In the genomic region with DNA sequence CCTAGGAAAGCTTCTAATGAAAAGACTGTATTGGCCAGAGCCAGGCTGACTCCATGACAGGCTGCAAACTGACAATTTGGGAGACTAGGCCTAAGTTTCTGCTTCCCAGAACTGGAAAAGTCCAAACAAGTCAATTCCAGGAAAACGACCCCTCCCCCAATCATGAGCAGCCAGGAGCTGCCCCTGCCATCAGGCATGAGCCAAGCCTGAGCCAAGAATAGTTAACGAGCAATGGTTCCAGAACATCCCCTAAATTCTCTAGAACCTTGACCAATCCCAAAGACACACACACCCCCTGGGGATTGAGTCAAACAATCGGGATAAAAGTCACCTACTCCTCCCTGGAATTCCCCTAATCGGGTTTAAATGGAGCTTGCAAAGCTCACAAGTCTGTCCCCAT, we compare ENCODE assay signal across 26 mouse cellular contexts. TPM values are rescaled to one million over a fixed set of nuclear protein-coding genes. Genes with fewer than 3 reads are reported as not detected.
"Had no signal": no experiment of that assay in that cellular context is flagged by ENCODE, and none has a peak within 500 bp of the region (broad histone marks: within the 10 kb centered on the region; RNA-seq: fewer than 3 reads in every experiment).

No protein-coding gene starts in this region.

- H3K27ac ChIP-seq: heart, adult 2 months; heart, embryonic 13.5 days; heart, embryonic 15.5 days; hindbrain, embryonic 12.5 days; hindbrain, embryonic 14.5 days; intestine, embryonic 15.5 days; limb, embryonic 13.5 days; limb, embryonic 15.5 days; liver, embryonic 12.5 days had no signal

- H3K9ac ChIP-seq: heart, embryonic 13.5 days; heart, embryonic 15.5 days; hindbrain, embryonic 12.5 days; hindbrain, embryonic 14.5 days; intestine, embryonic 15.5 days; limb, embryonic 13.5 days; limb, embryonic 15.5 days; liver, embryonic 12.5 days had no signal

- H3K4me2 ChIP-seq: heart, embryonic 11.5 days; heart, embryonic 13.5 days; heart, embryonic 15.5 days; hindbrain, embryonic 12.5 days; hindbrain, embryonic 14.5 days; intestine, embryonic 15.5 days; limb, embryonic 13.5 days; limb, embryonic 15.5 days; liver, embryonic 12.5 days had no signal

- H3K36me3 ChIP-seq: heart, embryonic 15.5 days; intestine, embryonic 15.5 days; limb, embryonic 15.5 days had no signal

- H3K27me3 ChIP-seq: heart, embryonic 13.5 days; heart, embryonic 15.5 days; hindbrain, embryonic 12.5 days; intestine, embryonic 15.5 days; limb, embryonic 13.5 days; limb, embryonic 15.5 days; liver, embryonic 12.5 days had no signal

- DNase-seq: gastrocnemius, postnatal 14 days; gastrocnemius, postnatal 36 days; heart, adult 2 months; heart, postnatal 14 days; heart, postnatal 36 days; kidney, adult 18-20 months; kidney, adult 8-10 months; kidney, postnatal 10 days; kidney, postnatal 25 days; kidney, postnatal 4 days; layer of hippocampus, adult 9-11 months; layer of hippocampus, postnatal 36 days; left cerebral cortex, postnatal 4 days had no signal

- H3K4me3 ChIP-seq: heart, adult 2 months; heart, embryonic 13.5 days; heart, embryonic 15.5 days; hindbrain, embryonic 12.5 days; intestine, embryonic 15.5 days; limb, embryonic 13.5 days; limb, embryonic 15.5 days; liver, embryonic 12.5 days had no signal

- ATAC-seq: hindbrain, embryonic 16.5 days; inflammation-experienced regulatory T-cells, adult 6 months; intestine, embryonic 15.5 days; intestine, postnatal 0 days; liver, embryonic 12.5 days had no signal

- H3K4me1 ChIP-seq: heart, embryonic 13.5 days; heart, embryonic 15.5 days; hindbrain, embryonic 12.5 days; intestine, embryonic 15.5 days; limb, embryonic 13.5 days; limb, embryonic 15.5 days; liver, embryonic 12.5 days had no signal

RNA-seq across cellular contexts. Expression of gene Gm17655, which starts 10.6 kb away (rescaled TPM):
- polyA plus RNA-seq: liver, adult 2 months had no signal

RNA-seq across cellular contexts. Expression of gene Gm35315, which starts 11.3 kb away (rescaled TPM):
- polyA plus RNA-seq: heart, adult 2 months had no signal
